Mouse (Mus musculus) heart, embryonic 14.5 days (tissue): Measurements from ENCODE around the gene Vmn1r8. TPM values are rescaled to one million over a fixed set of nuclear protein-coding genes. Genes with fewer than 3 reads are reported as not detected.
"Not testable (repeated sequence)": the region's sequence is repeated elsewhere in the genome, so short reads cannot be mapped to it uniquely, and the experiment has no call there.

Experiments
- ATAC-seq: fragments of 200-750 bp; cut with Nextera tagmentation; 2 replicates; pipeline ENCODE4 v1.8.0; 2017; ENCODE audit warnings: low read depth, moderate TSS enrichment; ENCODE audit not compliant: insufficient number of reproducible peaks, insufficient read depth, low FRiP score
- H3K27ac ChIP-seq, 2 experiments: fragments of 200-500 bp in 1 of 2; fragments of 300-500 bp in 1 of 2; sonication (generic) in 1 of 2; replicated peaks in 1 of 2; 2 replicates each; pipeline ENCODE4 v1.5.1; 2012 to 2014; ENCODE audit warnings: low read depth in 2 of 2, low read length in 2 of 2, control low read depth in 1 of 2, mild to moderate bottlenecking in 1 of 2, mixed read lengths in 1 of 2; ENCODE audit not compliant: control insufficient read depth in 1 of 2, insufficient read depth in 1 of 2
- H3K27me3 ChIP-seq: fragments of 300-500 bp; sonication (generic); 2 replicates; pipeline ENCODE4 v1.6.1; 2014; ENCODE audit warnings: mild to moderate bottlenecking, low read length, control low read depth; ENCODE audit not compliant: control insufficient read depth, insufficient read depth
- H3K36me3 ChIP-seq: fragments of 300-500 bp; sonication (generic); 2 replicates; pipeline ENCODE4 v1.6.1; 2014; ENCODE audit warnings: mild to moderate bottlenecking, control low read depth, low read length, mixed read lengths; ENCODE audit not compliant: control insufficient read depth, insufficient read depth
- H3K4me1 ChIP-seq, 2 experiments: fragments of 200-500 bp in 1 of 2; fragments of 300-500 bp in 1 of 2; sonication (generic) in 1 of 2; 2 replicates each; pipeline ENCODE4 v1.6.1; 2012 to 2014; ENCODE audit warnings: low read length in 2 of 2, control low read depth in 1 of 2, mixed read lengths in 1 of 2; ENCODE audit not compliant: control insufficient read depth in 2 of 2, insufficient read depth in 2 of 2
- H3K4me2 ChIP-seq: fragments of 300-500 bp; sonication (generic); 2 replicates; pipeline ENCODE4 v1.6.1; 2014; ENCODE audit warnings: mild to moderate bottlenecking, low read length
- H3K4me3 ChIP-seq, 2 experiments: fragments of 200-500 bp in 1 of 2; fragments of 300-500 bp in 1 of 2; sonication (generic) in 1 of 2; 2 replicates each; pipeline ENCODE4 v1.5.1; 2012 to 2014; ENCODE audit warnings: low read length in 2 of 2, mild to moderate bottlenecking in 2 of 2, control low read depth in 1 of 2, low read depth in 1 of 2, moderate library complexity in 1 of 2; ENCODE audit not compliant: control insufficient read depth in 1 of 2, insufficient read depth in 1 of 2
- H3K9ac ChIP-seq: fragments of 300-500 bp; sonication (generic); 2 replicates; pipeline ENCODE4 v1.6.1; 2014; ENCODE audit warnings: mild to moderate bottlenecking, low read length
- H3K9me3 ChIP-seq: fragments of 300-500 bp; sonication (generic); 2 replicates; pipeline ENCODE4 v1.6.1; 2016; ENCODE audit warnings: low read length, control low read depth; ENCODE audit not compliant: control insufficient read depth
- WGBS: fragments of 180-500 bp; shearing (Covaris S2); extraction: QIAGEN DNeasy Blood & Tissue Kit; methylation state at CpG from one replicate; pipeline ENCODE4 v1.1.7; 2014; 5-methylcytosine and 5-hydroxymethylcytosine counted together
- polyA plus RNA-seq: library from polyadenylated mRNA; unstranded; fragments of >200 nt; fragmentation: Nextera tagmentation; extraction: Ambion mirVana; gene quantifications from 2 replicates; pipeline ENCODE4 v1.2.1, GENCODE M21; 2014

Gene Vmn1r8
- not detected in 2 replicates for polyA plus RNA-seq

DNA sequence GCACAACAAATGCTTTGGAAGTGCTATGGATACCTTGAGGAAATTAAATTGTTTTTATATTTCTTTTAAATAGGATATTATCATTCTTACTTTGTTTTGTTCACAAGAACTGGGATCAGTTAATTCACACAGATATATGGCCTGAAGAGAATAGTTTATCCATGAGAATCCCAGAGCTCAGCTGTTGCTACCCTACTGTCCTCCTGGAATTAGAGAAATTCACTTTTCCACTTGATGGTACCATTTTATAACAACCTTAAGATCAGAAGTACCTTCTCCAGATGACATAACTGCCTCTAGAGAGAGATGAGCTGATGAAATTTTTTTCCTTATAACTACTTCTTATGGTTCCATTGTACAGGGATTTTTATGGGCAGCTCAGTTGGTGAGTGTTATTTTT lies at the start of gene Vmn1r8:
TSS of gene Vmn1r8 (plus strand) at position 301 of the 400 bp plus-strand sequence.
- no peak for ATAC-seq
- Histone ChIP-seq H3K4me3 (no peak within 1 kb of the TSS), H3K9ac (no peak within 1 kb of the TSS), H3K4me1 (no peaks in the 10 kb centered on the region), H3K36me3 (no peaks in the 10 kb centered on the region), H3K27me3 (no peaks in the 10 kb centered on the region), H3K9me3 (no peaks in the 10 kb centered on the region), H3K4me2 (no peak within 1 kb of the TSS), H3K27ac (no peak within 1 kb of the TSS)

DNA sequence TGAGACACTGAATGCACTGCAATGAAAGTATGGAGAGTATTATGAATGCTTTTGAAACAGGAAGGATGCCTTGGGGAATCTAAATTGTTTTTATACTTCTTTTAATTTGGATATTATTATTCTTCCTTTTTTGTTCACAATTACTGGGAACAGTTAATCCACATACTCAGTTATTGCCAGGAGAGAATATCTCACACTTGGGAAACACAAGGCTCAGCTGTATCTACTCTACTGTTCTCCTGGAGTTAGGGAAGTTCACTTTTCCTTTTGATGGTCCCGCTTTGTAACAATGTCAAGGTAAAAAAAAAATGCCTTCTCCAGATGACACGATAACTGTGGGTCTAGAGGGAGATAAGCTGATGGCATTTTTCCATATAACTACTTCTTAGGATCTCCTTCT lies 35.1 kb upstream of the Vmn1r8 start, which contains the start of gene Vmn1r6:
TSS of gene Vmn1r6 (plus strand) at position 301 of the 400 bp plus-strand sequence.
- Histone ChIP-seq H3K27me3 (no peaks in the 10 kb centered on the region), H3K4me1 (no peaks in the 10 kb centered on the region), H3K27ac (no peak within 1 kb of the TSS), H3K36me3 (no peaks in the 10 kb centered on the region), H3K4me3 (no peak within 1 kb of the TSS), H3K4me2 (no peak within 1 kb of the TSS), H3K9ac (no peak within 1 kb of the TSS), H3K9me3 (no peaks in the 10 kb centered on the region)
- ATAC-seq = no peak
- WGBS = 69% methylated on average over 2 of the region's 2 CpGs

- H3K4me1 ChIP-seq, H3K27ac ChIP-seq, H3K27me3 ChIP-seq, H3K9ac ChIP-seq, H3K4me3 ChIP-seq, H3K4me2 ChIP-seq, H3K36me3 ChIP-seq, H3K9me3 ChIP-seq, ATAC-seq: not testable (repeated sequence)
- 75% methylated on average over 2 of the region's 2 CpGs for WGBS
These were observed 6.9 kb upstream of the Vmn1r8 start, which contains the start of gene Vmn1r7 for GRCm38 (mm10) chr6:57025224-57025623. Gene Vmn1r7, minus strand, starts transcription at chr6:57025324.

DNA sequence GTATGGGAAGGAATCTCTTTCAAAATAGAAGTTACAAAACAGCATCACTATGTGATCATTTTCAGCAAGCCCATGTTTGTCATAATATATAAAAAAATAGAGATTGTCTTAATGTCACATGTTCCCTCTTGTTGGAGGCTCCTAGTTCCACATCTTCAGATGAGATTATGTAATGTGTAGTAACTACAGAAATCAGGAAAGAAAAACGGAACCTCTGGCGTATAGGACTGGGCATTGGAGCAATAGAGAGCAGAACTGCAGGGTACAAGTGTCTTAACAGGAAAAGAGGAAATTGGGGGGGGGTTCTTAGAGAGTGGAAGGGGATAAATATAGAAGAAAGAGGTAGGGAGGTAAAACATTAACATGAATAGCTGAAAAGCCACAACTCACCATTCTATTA lies 2.6 kb downstream of the Vmn1r8 start:
- Histone ChIP-seq H3K9me3 (no peaks in the 10 kb centered on the region), H3K4me2 (no peak overlapping the region), H3K9ac (no peak overlapping the region), H3K27me3 (no peaks in the 10 kb centered on the region), H3K36me3 (no peaks in the 10 kb centered on the region), H3K4me3 (no peak overlapping the region), H3K4me1 (no peaks in the 10 kb centered on the region), H3K27ac (no peak overlapping the region)
- no peak for ATAC-seq
- 68% methylated on average over 2 of the region's 2 CpGs for WGBS

DNA sequence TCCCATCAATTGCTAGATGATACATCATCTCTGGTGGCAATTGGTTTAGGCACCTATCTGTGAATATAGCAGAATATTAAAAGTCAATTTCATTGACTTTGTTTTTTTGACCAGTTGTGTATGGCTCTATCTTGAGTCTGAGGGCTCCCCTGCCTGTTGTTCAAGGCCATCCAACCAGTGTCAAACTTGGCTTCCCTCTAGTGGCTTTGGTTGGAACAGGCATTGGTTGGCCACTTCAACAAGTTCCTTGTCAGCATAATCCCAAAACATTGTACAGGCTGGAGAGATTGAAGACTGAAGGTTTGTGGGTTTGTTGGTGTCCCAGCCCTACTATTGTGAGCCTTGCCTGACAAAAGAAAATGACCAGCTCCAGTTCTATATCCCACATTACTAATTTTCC lies 31.6 kb downstream of the Vmn1r8 start:
- Histone ChIP-seq H3K27me3 (no peaks in the 10 kb centered on the region), H3K36me3 (no peaks in the 10 kb centered on the region), H3K27ac (no peak overlapping the region), H3K9me3 (no peaks in the 10 kb centered on the region), H3K9ac (no peak overlapping the region), H3K4me1 (no peaks in the 10 kb centered on the region), H3K4me2 (no peak overlapping the region), H3K4me3 (no peak overlapping the region)
- no peak for ATAC-seq

DNA sequence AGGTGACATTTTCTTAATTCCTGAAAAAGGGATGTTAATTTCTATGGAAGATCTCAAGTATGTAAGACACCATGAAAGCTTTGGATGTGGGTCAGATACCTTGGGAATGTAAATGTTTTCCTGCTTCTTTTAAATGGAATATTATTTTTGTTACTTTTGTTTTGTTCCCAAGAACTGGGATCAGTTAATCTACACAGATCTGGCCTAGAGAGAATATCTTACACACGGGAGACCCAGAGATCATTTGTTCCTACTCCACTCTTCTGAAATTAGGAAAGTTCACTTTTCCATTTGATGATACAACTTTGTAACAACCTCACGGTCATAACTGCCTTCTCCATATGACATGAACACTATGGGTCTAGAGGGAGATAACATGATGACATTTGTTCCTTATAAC lies 34.4 kb downstream of the Vmn1r8 start, which contains the start of gene Vmn1r9:
TSS of gene Vmn1r9 (plus strand) at position 301 of the 400 bp plus-strand sequence.
- H3K4me3 ChIP-seq = no peak within 1 kb of the TSS
- H3K9ac ChIP-seq = no peak within 1 kb of the TSS
- no peaks in the 10 kb centered on the region for H3K9me3 ChIP-seq
- H3K4me2 ChIP-seq = no peak within 1 kb of the TSS
- H3K36me3 ChIP-seq = no peaks in the 10 kb centered on the region
- ATAC-seq = no peak
- 68% methylated on average over 2 of the region's 2 CpGs for WGBS
- no peaks in the 10 kb centered on the region for H3K4me1 ChIP-seq
- H3K27me3 ChIP-seq = no peaks in the 10 kb centered on the region
- H3K27ac ChIP-seq = no peak within 1 kb of the TSS

Other genes with a start within 250 kb of the Vmn1r8 start
- gene Kbtbd2, start 234.5 kb upstream of the Vmn1r8 start, polyA plus RNA-seq = 35.1 and 36.3 TPM in 2 replicates
- gene Fkbp9, start 200.2 kb upstream of the Vmn1r8 start, polyA plus RNA-seq = 147 and 148 TPM in 2 replicates
- 72.8 and 74.8 TPM in 2 replicates for gene Nt5c3, start 108.4 kb upstream of the Vmn1r8 start, polyA plus RNA-seq
- 0.09 and 0.19 TPM in 2 replicates for gene Vmn1r4, start 108.3 kb upstream of the Vmn1r8 start, polyA plus RNA-seq
- gene Vmn1r5, start 62.0 kb upstream of the Vmn1r8 start, polyA plus RNA-seq = not detected in 2 replicates
- gene Vmn1r6, start 35.0 kb upstream of the Vmn1r8 start, polyA plus RNA-seq = not detected in 2 replicates
- gene Vmn1r7, start 7.0 kb upstream of the Vmn1r8 start, polyA plus RNA-seq = not detected in 2 replicates
- not detected in 2 replicates for gene Vmn1r9, start 34.5 kb downstream of the Vmn1r8 start, polyA plus RNA-seq
- gene Vmn1r10, start 77.2 kb downstream of the Vmn1r8 start, polyA plus RNA-seq = not detected in 2 replicates
- gene Vmn1r11, start 101.2 kb downstream of the Vmn1r8 start, polyA plus RNA-seq = not detected in 2 replicates
- gene Vmn1r12, start 124.6 kb downstream of the Vmn1r8 start, polyA plus RNA-seq = not detected in 2 replicates
- not detected in 2 replicates for gene Vmn1r13, start 171.0 kb downstream of the Vmn1r8 start, polyA plus RNA-seq
- not detected in 2 replicates for gene Vmn1r14, start 199.4 kb downstream of the Vmn1r8 start, polyA plus RNA-seq
- not detected in 2 replicates for gene Vmn1r15, start 225.7 kb downstream of the Vmn1r8 start, polyA plus RNA-seq